Mouse (Mus musculus) erythroblast, embryonic 14.5 days (primary cell): ENCODE data around the gene Nexn.

Experiments used
- GATA1 ChIP-seq: IDR thresholded peaks from 2 replicates; pipeline ENCODE4 v1.6.1; 2012; ENCODE audit warnings: low read length, inconsistent platforms, mixed read lengths
- TAL1 ChIP-seq: IDR thresholded peaks from 3 replicates; pipeline ENCODE4 v1.6.1; 2012; ENCODE audit warnings: low read length, inconsistent platforms, mixed read lengths

GRCm38 (mm10) chr3:152293530-152294181 is 27.5 kb upstream of the Nexn start:
- TF ChIP-seq GATA1 (no peak), TAL1 (no peak)
